Mouse (Mus musculus) hindbrain, embryonic 16.5 days (tissue): Measurements from ENCODE around the gene Ust. TPM values are rescaled to one million over a fixed set of nuclear protein-coding genes. Genes with fewer than 3 reads are reported as not detected.

Experiments
- ATAC-seq: fragments of 200-750 bp; cut with Nextera tagmentation; 2 replicates; pipeline ENCODE4 v1.8.0; 2017; ENCODE audit warnings: moderate TSS enrichment, moderate library complexity
- H3K27ac ChIP-seq: fragments of 300-500 bp; sonication (generic); 2 replicates; pipeline ENCODE4 v1.5.1; 2014; ENCODE audit warnings: low read depth, mild to moderate bottlenecking, control low read depth, low read length, moderate library complexity
- H3K27me3 ChIP-seq: fragments of 300-500 bp; sonication (generic); replicated peaks from 2 replicates; pipeline ENCODE4 v1.6.1; 2014; ENCODE audit warnings: low read length; ENCODE audit not compliant: control insufficient read depth, insufficient read depth
- H3K36me3 ChIP-seq: fragments of 300-500 bp; sonication (generic); 2 replicates; pipeline ENCODE4 v1.6.1; 2014; ENCODE audit warnings: mild to moderate bottlenecking, low read length, moderate library complexity, mixed read lengths; ENCODE audit not compliant: control insufficient read depth, insufficient read depth
- H3K4me1 ChIP-seq: fragments of 300-500 bp; sonication (generic); 2 replicates; pipeline ENCODE4 v1.6.1; 2014; ENCODE audit warnings: low read depth, low read length; ENCODE audit not compliant: control insufficient read depth, insufficient read depth
- H3K4me2 ChIP-seq: fragments of 300-500 bp; sonication (generic); 2 replicates; pipeline ENCODE4 v1.6.1; 2014; ENCODE audit warnings: mild to moderate bottlenecking, low read length, control low read depth, moderate library complexity
- H3K4me3 ChIP-seq: fragments of 300-500 bp; sonication (generic); 2 replicates; pipeline ENCODE4 v1.5.1; 2014; ENCODE audit warnings: mild to moderate bottlenecking, low read length, control low read depth, moderate library complexity
- H3K9ac ChIP-seq: fragments of 300-500 bp; sonication (generic); 2 replicates; pipeline ENCODE4 v1.6.1; 2014; ENCODE audit warnings: low read depth, mild to moderate bottlenecking, control low read depth, low read length, moderate library complexity
- H3K9me3 ChIP-seq: fragments of 300-500 bp; sonication (generic); 2 replicates; pipeline ENCODE4 v1.6.1; 2014; ENCODE audit warnings: mild to moderate bottlenecking, low read length, moderate library complexity; ENCODE audit not compliant: control insufficient read depth
- WGBS: fragments of 180-500 bp; shearing (Covaris S2); extraction: QIAGEN DNeasy Blood & Tissue Kit; methylation state at CpG from one replicate; pipeline ENCODE4 v1.1.7; 2014; 5-methylcytosine and 5-hydroxymethylcytosine counted together
- polyA plus RNA-seq: library from polyadenylated mRNA; unstranded; fragments of >200 nt; fragmentation: Nextera tagmentation; extraction: Ambion mirVana; gene quantifications from 2 replicates; pipeline ENCODE4 v1.2.1, GENCODE M21; 2015

Ust gene
- polyA plus RNA-seq, 1 experiment from 2014 or later, result 7.4 TPM

GRCm38 (mm10) chr10:8484487-8484886 lies 34.1 kb downstream of the Ust start:
- Histone ChIP-seq H3K27ac (no peak overlapping the region), H3K9ac (no peak overlapping the region), H3K4me2 (no peak overlapping the region), H3K4me1 (no peaks in the 10 kb centered on the region), H3K4me3 (no peak overlapping the region), H3K36me3 (no peaks in the 10 kb centered on the region), H3K27me3 (no peaks in the 10 kb centered on the region), H3K9me3 (no peaks in the 10 kb centered on the region)
- 91% methylated on average over 4 of the region's 4 CpGs for WGBS
- no peak for ATAC-seq

- no peaks in the 10 kb centered on the region for H3K9me3 ChIP-seq
- H3K36me3 ChIP-seq, result no peaks in the 10 kb centered on the region
- H3K4me1 ChIP-seq, result no peaks in the 10 kb centered on the region
- no peaks in the 10 kb centered on the region for H3K27me3 ChIP-seq
- H3K27ac ChIP-seq, result no peak overlapping the region
- WGBS, result 87% methylated on average over 4 of the region's 4 CpGs
- ATAC-seq, result no peak
- no peak overlapping the region for H3K4me3 ChIP-seq
- H3K9ac ChIP-seq, result no peak overlapping the region
- H3K4me2 ChIP-seq, result no peak overlapping the region
Measured at GRCm38 (mm10) chr10:8482779-8483178, 35.8 kb downstream of the Ust start.

GRCm38 (mm10) chr10:8479779-8480178 lies 38.8 kb downstream of the Ust start:
- no peak overlapping the region for H3K4me2 ChIP-seq
- no peak overlapping the region for H3K9ac ChIP-seq
- no peak overlapping the region for H3K4me3 ChIP-seq
- H3K4me1 ChIP-seq, result no peaks in the 10 kb centered on the region
- WGBS, result 94% methylated on average over 2 of the region's 2 CpGs
- no peak overlapping the region for H3K27ac ChIP-seq
- no peaks in the 10 kb centered on the region for H3K9me3 ChIP-seq
- H3K36me3 ChIP-seq, result no peaks in the 10 kb centered on the region
- no peaks in the 10 kb centered on the region for H3K27me3 ChIP-seq
- ATAC-seq, result no peak

GRCm38 (mm10) chr10:8477936-8478335 lies 40.7 kb downstream of the Ust start:
- no peaks in the 10 kb centered on the region for H3K27me3 ChIP-seq
- 89% methylated on average over 8 of the region's 8 CpGs for WGBS
- no peak overlapping the region for H3K9ac ChIP-seq
- H3K4me2 ChIP-seq, result no peak overlapping the region
- no peak overlapping the region for H3K27ac ChIP-seq
- no peaks in the 10 kb centered on the region for H3K4me1 ChIP-seq
- H3K9me3 ChIP-seq, result no peaks in the 10 kb centered on the region
- no peak for ATAC-seq
- no peaks in the 10 kb centered on the region for H3K36me3 ChIP-seq
- no peak overlapping the region for H3K4me3 ChIP-seq

- H3K9ac ChIP-seq, result no peak overlapping the region
- no peaks in the 10 kb centered on the region for H3K4me1 ChIP-seq
- H3K36me3 ChIP-seq, result no peaks in the 10 kb centered on the region
- no peak overlapping the region for H3K4me2 ChIP-seq
- H3K27ac ChIP-seq, result no peak overlapping the region
- ATAC-seq, result no peak
- no peaks in the 10 kb centered on the region for H3K27me3 ChIP-seq
- H3K9me3 ChIP-seq, result no peaks in the 10 kb centered on the region
- no peak overlapping the region for H3K4me3 ChIP-seq
- 87% methylated on average over 12 of the region's 12 CpGs for WGBS
Measured at GRCm38 (mm10) chr10:8471995-8472394, 46.6 kb downstream of the Ust start.

- no peak overlapping the region for H3K4me2 ChIP-seq
- H3K27ac ChIP-seq, result no peak overlapping the region
- H3K4me3 ChIP-seq, result no peak overlapping the region
- H3K36me3 ChIP-seq, result no peaks in the 10 kb centered on the region
- H3K4me1 ChIP-seq, result no peaks in the 10 kb centered on the region
- WGBS, result 59% methylated on average over 5 of the region's 5 CpGs
- no peak for ATAC-seq
- H3K9ac ChIP-seq, result no peak overlapping the region
- H3K9me3 ChIP-seq, result no peaks in the 10 kb centered on the region
- no peaks in the 10 kb centered on the region for H3K27me3 ChIP-seq
Measured at GRCm38 (mm10) chr10:8471012-8471411, 47.6 kb downstream of the Ust start.

- Histone ChIP-seq H3K36me3 (no peaks in the 10 kb centered on the region), H3K27ac (no peak overlapping the region), H3K4me2 (no peak overlapping the region), H3K9ac (no peak overlapping the region), H3K4me1 (no peaks in the 10 kb centered on the region), H3K27me3 (no peaks in the 10 kb centered on the region), H3K9me3 (no peaks in the 10 kb centered on the region), H3K4me3 (no peak overlapping the region)
- ATAC-seq, result no peak
- 80% methylated on average over 3 of the region's 3 CpGs for WGBS
Measured at GRCm38 (mm10) chr10:8469516-8469915, 49.1 kb downstream of the Ust start.

GRCm38 (mm10) chr10:8468651-8469386 lies 49.8 kb downstream of the Ust start:
- Histone ChIP-seq H3K9ac (no peak overlapping the region), H3K27ac (no peak overlapping the region), H3K4me1 (no peaks in the 10 kb centered on the region), H3K4me3 (no peak overlapping the region), H3K4me2 (no peak overlapping the region), H3K9me3 (no peaks in the 10 kb centered on the region), H3K27me3 (no peaks in the 10 kb centered on the region), H3K36me3 (no peaks in the 10 kb centered on the region)
- no peak for ATAC-seq
- 86% methylated on average over 5 of the region's 5 CpGs for WGBS

- WGBS, result 81% methylated on average over 3 of the region's 3 CpGs
- H3K36me3 ChIP-seq, result no peaks in the 10 kb centered on the region
- no peak overlapping the region for H3K27ac ChIP-seq
- H3K9ac ChIP-seq, result no peak overlapping the region
- H3K4me3 ChIP-seq, result no peak overlapping the region
- H3K4me1 ChIP-seq, result no peaks in the 10 kb centered on the region
- no peak for ATAC-seq
- no peak overlapping the region for H3K4me2 ChIP-seq
- H3K9me3 ChIP-seq, result no peaks in the 10 kb centered on the region
- H3K27me3 ChIP-seq, result no peaks in the 10 kb centered on the region
Measured at GRCm38 (mm10) chr10:8465918-8466317, 52.7 kb downstream of the Ust start.
